Mouse (Mus musculus) CH12.LX (cell line): ENCODE data around the gene C1qbp. TPM values are rescaled to one million over a fixed set of nuclear protein-coding genes. Genes with fewer than 3 reads are reported as not detected.

Experiments
- DNase-seq: peaks from one replicate; pipeline ENCODE4 v3.0.0-alpha.2; 2013; ENCODE audit errors: extremely low read depth
- H3K27ac ChIP-seq: 2 replicates; pipeline ENCODE4 v1.5.1; 2012; ENCODE audit warnings: low read depth, mild to moderate bottlenecking, control low read depth, moderate library complexity; ENCODE audit not compliant: insufficient read depth
- H3K27me3 ChIP-seq: replicated peaks from 2 replicates; pipeline ENCODE3; 2012; ENCODE audit warnings: inconsistent platforms
- H3K36me3 ChIP-seq, 2 experiments: replicated peaks in 1 of 2; 2 replicates each; pipeline versions ENCODE3 to v1.6.1; 2012; ENCODE audit warnings: inconsistent platforms in 1 of 2, low read length in 1 of 2, mild to moderate bottlenecking in 1 of 2, mixed read lengths in 1 of 2, moderate library complexity in 1 of 2; ENCODE audit not compliant: control insufficient read depth in 1 of 2, insufficient read depth in 1 of 2
- H3K4me1 ChIP-seq, 2 experiments: 2 replicates each; pipeline ENCODE4 v1.6.1; 2012; ENCODE audit warnings: inconsistent platforms in 1 of 2, moderate library complexity in 1 of 2; ENCODE audit not compliant: insufficient read depth in 2 of 2, control insufficient read depth in 1 of 2
- H3K4me2 ChIP-seq: 2 replicates; pipeline ENCODE4 v1.6.1; 2012; ENCODE audit warnings: low read depth, mild to moderate bottlenecking, control low read depth; ENCODE audit not compliant: poor library complexity, insufficient read depth, severe bottlenecking
- H3K4me3 ChIP-seq, 3 experiments: fragments of 150-350 bp in 1 of 3; sonication (generic) in 1 of 3; replicated peaks in 1 of 3; 2 replicates each; pipeline versions ENCODE3 to v1.5.1; 2011 to 2012; ENCODE audit warnings: low read depth in 2 of 3, low read length in 2 of 3, mild to moderate bottlenecking in 2 of 3, moderate library complexity in 2 of 3, control low read depth in 1 of 3, improper control_type of control experiment in 1 of 3, inconsistent platforms in 1 of 3, mixed read lengths in 1 of 3; ENCODE audit not compliant: poor library complexity in 1 of 3
- H3K79me2 ChIP-seq: replicated peaks from 2 replicates; pipeline ENCODE4 v1.6.1; 2012; ENCODE audit warnings: mild to moderate bottlenecking, moderate library complexity; ENCODE audit not compliant: control insufficient read depth, poor library complexity, insufficient read depth, severe bottlenecking; ENCODE audit errors: extremely low read depth
- H3K9ac ChIP-seq: 2 replicates; pipeline ENCODE4 v1.6.1; 2012; ENCODE audit warnings: low read depth, mild to moderate bottlenecking, control low read depth, moderate library complexity; ENCODE audit not compliant: insufficient read depth
- H3K9me3 ChIP-seq: replicated peaks from 2 replicates; pipeline ENCODE3; 2012; ENCODE audit warnings: low read length, inconsistent platforms, mixed read lengths
- E2F4 ChIP-seq: IDR thresholded peaks from 2 replicates; pipeline ENCODE4 v1.6.1; 2011; ENCODE audit warnings: low read depth, low read length, improper control_type of control experiment; ENCODE audit not compliant: insufficient replicate concordance
- ELF1 ChIP-seq: IDR thresholded peaks from 2 replicates; pipeline ENCODE4 v1.6.1; 2014; ENCODE audit warnings: low read depth, mild to moderate bottlenecking, inconsistent platforms, low read length, improper control_type of control experiment
- HCFC1 ChIP-seq: IDR thresholded peaks from 2 replicates; pipeline ENCODE4 v1.6.1; 2012; ENCODE audit warnings: low read depth, mild to moderate bottlenecking, inconsistent platforms, low read length, improper control_type of control experiment
- IRF4 ChIP-seq: IDR thresholded peaks from 2 replicates; pipeline ENCODE4 v1.6.1; 2014; ENCODE audit warnings: low read depth, mild to moderate bottlenecking, inconsistent platforms, low read length, improper control_type of control experiment
- JUN ChIP-seq: IDR thresholded peaks from 2 replicates; pipeline ENCODE4 v1.6.1; 2011; ENCODE audit warnings: low read depth, mild to moderate bottlenecking, low read length, improper control_type of control experiment, moderate library complexity; ENCODE audit not compliant: insufficient read depth
- JUND ChIP-seq: conservative IDR thresholded peaks from 2 replicates; pipeline ENCODE4 v1.6.1; 2011; ENCODE audit warnings: low read depth, low read length, improper control_type of control experiment
- KAT2A ChIP-seq: IDR thresholded peaks from 2 replicates; pipeline ENCODE4 v1.6.1; 2012; ENCODE audit warnings: low read length, improper control_type of control experiment, inconsistent platforms; ENCODE audit not compliant: insufficient replicate concordance
- MAFK ChIP-seq: IDR thresholded peaks from 2 replicates; pipeline ENCODE4 v1.6.1; 2011; ENCODE audit warnings: low read length, improper control_type of control experiment; ENCODE audit not compliant: insufficient replicate concordance
- MAZ ChIP-seq: IDR thresholded peaks from 2 replicates; pipeline ENCODE4 v1.6.1; 2012; ENCODE audit warnings: low read depth, mild to moderate bottlenecking, inconsistent platforms, low read length, improper control_type of control experiment, moderate library complexity
- MEF2A ChIP-seq: IDR thresholded peaks from 2 replicates; pipeline ENCODE4 v1.6.1; 2014; ENCODE audit warnings: low read depth, mild to moderate bottlenecking, inconsistent platforms, low read length, improper control_type of control experiment, borderline replicate concordance
- MXI1 ChIP-seq: IDR thresholded peaks from 2 replicates; pipeline ENCODE4 v1.6.1; 2011; ENCODE audit warnings: mild to moderate bottlenecking, low read depth, low read length, improper control_type of control experiment
- MYC ChIP-seq: IDR thresholded peaks from 2 replicates; pipeline ENCODE4 v1.6.1; 2011; ENCODE audit warnings: low read depth, mild to moderate bottlenecking, improper control_type of control experiment, low read length
- NELFE ChIP-seq: IDR thresholded peaks from 2 replicates; pipeline ENCODE4 v1.6.1; 2011; ENCODE audit warnings: low read depth, low read length, improper control_type of control experiment
- RAD21 ChIP-seq: IDR thresholded peaks from 2 replicates; pipeline ENCODE4 v1.6.1; 2011; ENCODE audit warnings: low read depth, mild to moderate bottlenecking, low read length, improper control_type of control experiment, moderate library complexity
- RCOR1 ChIP-seq: conservative IDR thresholded peaks from 2 replicates; pipeline ENCODE4 v1.6.1; 2012; ENCODE audit warnings: low read depth, mild to moderate bottlenecking, inconsistent platforms, low read length, improper control_type of control experiment
- SIN3A ChIP-seq: IDR thresholded peaks from 2 replicates; pipeline ENCODE4 v1.6.1; 2012; ENCODE audit warnings: low read length, improper control_type of control experiment, inconsistent platforms
- TBP ChIP-seq: conservative IDR thresholded peaks from 2 replicates; pipeline ENCODE4 v1.6.1; 2011; ENCODE audit warnings: low read depth, low read length, improper control_type of control experiment
- TCF12 ChIP-seq: IDR thresholded peaks from 2 replicates; pipeline ENCODE4 v1.6.1; 2014; ENCODE audit warnings: low read depth, mild to moderate bottlenecking, inconsistent platforms, low read length, improper control_type of control experiment
- USF1 ChIP-seq: IDR thresholded peaks from 2 replicates; pipeline ENCODE4 v1.6.1; 2014; ENCODE audit warnings: low read depth, mild to moderate bottlenecking, inconsistent platforms, low read length, improper control_type of control experiment
- USF2 ChIP-seq: conservative IDR thresholded peaks from 2 replicates; pipeline ENCODE4 v1.6.1; 2011; ENCODE audit warnings: low read depth, low read length, improper control_type of control experiment
- ZC3H11A ChIP-seq: IDR thresholded peaks from 2 replicates; pipeline ENCODE4 v1.6.1; 2012; ENCODE audit warnings: low read depth, mild to moderate bottlenecking, inconsistent platforms, low read length, improper control_type of control experiment
- ZKSCAN1 ChIP-seq: IDR thresholded peaks from 2 replicates; pipeline ENCODE4 v1.6.1; 2012; ENCODE audit warnings: low read depth, inconsistent platforms, low read length, improper control_type of control experiment, borderline replicate concordance
- ZNF384 ChIP-seq: IDR thresholded peaks from 2 replicates; pipeline ENCODE4 v1.6.1; 2012; ENCODE audit warnings: low read depth, low read length, improper control_type of control experiment, inconsistent platforms
- dilution Hi-C: fragments of 300-500 bp; cut with MboI; formaldehyde crosslinking; loops from 2 replicates; pipeline ENCODE4 v1.14.3; 2020; ENCODE audit warnings: low sequenced_read_pairs; ENCODE audit not compliant: extremely low pct_unique_long_range_greater_than_20kb, extremely low pct_ligation_motif_present
- in situ Hi-C: fragments of 300-500 bp; cut with MboI; formaldehyde crosslinking; loops from 3 replicates; pipeline ENCODE4 v1.14.3; 2019; ENCODE audit warnings: low sequenced_read_pairs, low pct_ligation_motif_present, low pct_unique_long_range_greater_than_20kb, mixed read lengths
- polyA plus RNA-seq: library from polyadenylated mRNA; unstranded; fragments of >175 nt; gene quantifications from 2 replicates; pipeline ENCODE4 v1.2.1, GENCODE M21; 2012; ENCODE audit warnings: low read depth; ENCODE audit not compliant: insufficient read length
- total RNA-seq, 2 experiments: library from RNA; depleted of rRNA; stranded (reverse); fragments of 300-350 nt in 1 of 2; fragments of >200 nt in 1 of 2; gene quantifications; 2 replicates each; pipeline ENCODE4 v1.2.3; 2012 to 2014

C1qbp gene
- total and polyA plus RNA-seq, 3 experiments: 150 to 917 (median 320) TPM

DNA sequence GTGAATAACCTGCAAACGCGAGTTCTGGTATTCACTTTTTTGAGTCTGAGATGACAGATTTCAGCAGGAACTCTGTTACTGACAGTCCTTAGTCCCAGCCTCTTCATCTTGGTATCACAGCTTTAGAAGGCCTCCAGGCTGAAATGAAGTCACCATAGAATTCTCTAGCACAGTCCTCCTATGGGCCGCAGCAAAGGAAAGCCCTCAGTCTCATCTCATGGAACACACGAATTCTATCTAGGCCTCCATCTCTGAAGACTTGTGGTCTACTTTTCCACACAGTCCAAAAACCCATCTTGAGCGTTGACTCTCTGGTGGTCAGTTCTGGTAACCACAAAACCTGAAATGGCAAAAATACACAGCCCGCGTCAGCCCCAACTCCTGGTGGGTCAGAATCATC is 49.2 kb upstream of the C1qbp start:
- no peaks in the 10 kb centered on the region for H3K27me3 ChIP-seq
- no peak overlapping the region for H3K9ac ChIP-seq
- H3K9me3 ChIP-seq: no peaks in the 10 kb centered on the region
- TF ChIP-seq JUND (no peak), RAD21 (no peak), MAFK (no peak), MYC (no peak), USF1 (no peak), KAT2A (no peak), RCOR1 (no peak), MAZ (no peak), MXI1 (no peak), ELF1 (no peak)
- no peak overlapping the region for H3K27ac ChIP-seq
- no peaks in the 10 kb centered on the region for H3K79me2 ChIP-seq
- peaks cover 9 to 40% of the 10 kb centered on the region in 2 experiments for H3K36me3 ChIP-seq
- dilution Hi-C loops: no loop called here
- in situ Hi-C loops: no loop called here
- H3K4me2 ChIP-seq: no peak overlapping the region
- H3K4me1 ChIP-seq: peaks cover 0 to 9% of the 10 kb centered on the region in 2 experiments; a peak in 2 of 4 replicates
- H3K4me3 ChIP-seq: no peak overlapping the region
- no peak for DNase-seq

DNA sequence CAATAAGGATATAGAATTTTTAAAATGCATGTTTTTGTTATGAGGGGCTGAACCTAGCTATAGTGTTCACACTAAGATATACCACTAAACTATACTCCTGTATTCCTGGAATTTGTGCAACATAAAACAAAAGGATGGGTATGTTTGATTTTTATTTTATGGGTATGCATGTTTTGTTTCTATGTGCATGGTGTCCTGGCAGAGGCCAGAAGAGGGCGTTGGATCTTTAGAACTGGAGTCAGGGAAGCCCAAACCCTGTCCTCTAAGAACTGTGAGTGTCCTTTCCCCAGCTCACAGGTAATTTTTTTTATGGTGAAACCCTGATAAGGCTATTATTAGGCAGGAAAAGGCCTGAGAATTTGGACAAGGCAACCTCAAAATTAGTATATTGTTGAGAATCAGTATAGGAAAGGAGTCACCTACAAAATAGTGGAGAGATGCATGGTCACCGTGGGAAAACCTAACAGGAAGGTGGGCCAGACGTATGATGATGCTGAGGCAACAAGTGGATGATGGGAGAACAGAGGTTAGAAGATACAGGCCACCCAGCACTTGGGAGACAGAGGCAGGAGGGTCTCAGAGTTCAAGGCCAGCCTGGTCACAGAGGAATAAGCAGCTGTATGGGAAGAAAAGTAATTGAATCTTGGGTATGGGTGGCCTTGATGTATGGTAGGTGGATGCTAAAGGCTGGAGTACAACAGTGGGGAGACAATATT is 46.7 kb upstream of the C1qbp start:
- H3K9ac ChIP-seq: no peak overlapping the region
- H3K4me3 ChIP-seq: no peak overlapping the region
- TF ChIP-seq USF2 (no peak), MEF2A (no peak), E2F4 (no peak), ZKSCAN1 (no peak), KAT2A (no peak), MAFK (no peak), NELFE (no peak), ZNF384 (no peak), MAZ (no peak), IRF4 (no peak), MXI1 (no peak), TCF12 (no peak), RCOR1 (no peak), TBP (no peak), HCFC1 (no peak), JUN (no peak), ZC3H11A (no peak), ELF1 (no peak), SIN3A (no peak)
- TF ChIP-seq, all 38 proteins: peak for 0
- Histone ChIP-seq H3K9me3 (no peaks in the 10 kb centered on the region), H3K27me3 (no peaks in the 10 kb centered on the region), H3K4me2 (no peak overlapping the region), H3K79me2 (0 out of 2 replicates have a peak, but pooled peaks cover 3% of the 10 kb centered on the region), H3K4me1 (peaks cover 0 to 15% of the 10 kb centered on the region in 2 experiments; a peak in 2 of 4 replicates), H3K27ac (no peak overlapping the region), H3K36me3 (peaks cover 32 to 65% of the 10 kb centered on the region in 2 experiments)
- dilution Hi-C loops: no loop called here
- in situ Hi-C loops: no loop called here
- DNase-seq: no peak
